Mouse (Mus musculus): ENCODE measurements around the gene Armh1. TPM values are rescaled to one million over a fixed set of nuclear protein-coding genes. Genes with fewer than 3 reads are reported as not detected.

Armh1 gene
- polyA plus RNA-seq, 1 experiment from 2014 or later: not detected

GRCm38 (mm10) chr4:117220741-117221515 is 31.0 kb downstream of the Armh1 start:
- Histone ChIP-seq H3K4me3 (ENCODE audit: low read depth, low read length) (no peak overlapping the region), H3K27ac (ENCODE audit: low read depth, low read length) (no peak overlapping the region), H3K4me2 (replicated peaks; ENCODE audit: low read depth, low read length) (no peak overlapping the region), H3K9ac (ENCODE audit: low read depth, low read length) (no peak overlapping the region), H3K36me3 (ENCODE audit: control insufficient read depth, insufficient read depth, low read length) (no peaks in the 10 kb centered on the region), H3K4me1 (replicated peaks; ENCODE audit: control insufficient read depth, insufficient read depth, low read length) (no peaks in the 10 kb centered on the region), H3K27me3 (ENCODE audit: control insufficient read depth, insufficient read depth, low read length) (no peaks in the 10 kb centered on the region), H3K9me3 (ENCODE audit: control insufficient read depth, low read length) (no peaks in the 10 kb centered on the region)
- DNase-seq (ENCODE audit: low spot score) (no peak), ATAC-seq (ENCODE audit: low FRiP score) (no peak)
- WGBS: 88% methylated on average over 9 of the region's 9 CpGs

- Histone ChIP-seq H3K36me3 (ENCODE audit: control insufficient read depth, insufficient read depth, low read length) (no peaks in the 10 kb centered on the region), H3K9me3 (ENCODE audit: control insufficient read depth, low read length) (no peaks in the 10 kb centered on the region), H3K9ac (ENCODE audit: low read depth, low read length) (no peak overlapping the region), H3K4me1 (replicated peaks; ENCODE audit: control insufficient read depth, insufficient read depth, low read length) (no peaks in the 10 kb centered on the region), H3K4me3 (ENCODE audit: low read depth, low read length) (no peak overlapping the region), H3K4me2 (replicated peaks; ENCODE audit: low read depth, low read length) (no peak overlapping the region), H3K27me3 (ENCODE audit: control insufficient read depth, insufficient read depth, low read length) (no peaks in the 10 kb centered on the region), H3K27ac (ENCODE audit: low read depth, low read length) (no peak overlapping the region)
- ATAC-seq (ENCODE audit: low FRiP score) (no peak), DNase-seq (ENCODE audit: low spot score) (peak; percentile 79)
- WGBS: 44% methylated on average over 10 of the region's 10 CpGs
Observed at GRCm38 (mm10) chr4:117218517-117219219, 33.3 kb downstream of the Armh1 start.

- no peaks in the 10 kb centered on the region for H3K9me3 ChIP-seq (ENCODE audit: control insufficient read depth, low read length)
- H3K27me3 ChIP-seq (ENCODE audit: control insufficient read depth, insufficient read depth, low read length): no peaks in the 10 kb centered on the region
- no peak overlapping the region for H3K9ac ChIP-seq (ENCODE audit: low read depth, low read length)
- no peak overlapping the region for H3K27ac ChIP-seq (ENCODE audit: low read depth, low read length)
- DNase-seq (ENCODE audit: low spot score): no peak
- H3K4me2 ChIP-seq (replicated peaks; ENCODE audit: low read depth, low read length): no peak overlapping the region
- 82% methylated on average over 5 of the region's 5 CpGs for WGBS
- H3K36me3 ChIP-seq (ENCODE audit: control insufficient read depth, insufficient read depth, low read length): no peaks in the 10 kb centered on the region
- no peaks in the 10 kb centered on the region for H3K4me1 ChIP-seq (replicated peaks; ENCODE audit: control insufficient read depth, insufficient read depth, low read length)
- no peak overlapping the region for H3K4me3 ChIP-seq (ENCODE audit: low read depth, low read length)
- ATAC-seq (ENCODE audit: low FRiP score): no peak
Observed at GRCm38 (mm10) chr4:117217029-117217428, 34.9 kb downstream of the Armh1 start.

- Histone ChIP-seq H3K4me2 (replicated peaks; ENCODE audit: low read depth, low read length) (no peak overlapping the region), H3K4me1 (replicated peaks; ENCODE audit: control insufficient read depth, insufficient read depth, low read length) (no peaks in the 10 kb centered on the region), H3K9ac (ENCODE audit: low read depth, low read length) (no peak overlapping the region), H3K27me3 (ENCODE audit: control insufficient read depth, insufficient read depth, low read length) (no peaks in the 10 kb centered on the region), H3K27ac (ENCODE audit: low read depth, low read length) (no peak overlapping the region), H3K4me3 (ENCODE audit: low read depth, low read length) (no peak overlapping the region), H3K9me3 (ENCODE audit: control insufficient read depth, low read length) (no peaks in the 10 kb centered on the region), H3K36me3 (ENCODE audit: control insufficient read depth, insufficient read depth, low read length) (no peaks in the 10 kb centered on the region)
- 89% methylated on average over 6 of the region's 6 CpGs for WGBS
- DNase-seq (ENCODE audit: low spot score) (no peak), ATAC-seq (ENCODE audit: low FRiP score) (no peak)
Observed at GRCm38 (mm10) chr4:117214250-117214649, 37.7 kb downstream of the Armh1 start.

GRCm38 (mm10) chr4:117210147-117211074 is 41.5 kb downstream of the Armh1 start:
- DNase-seq (ENCODE audit: low spot score) (peak; percentile 90), ATAC-seq (ENCODE audit: low FRiP score) (peak; percentile 71; the same call in 1 of the 2 replicates)
- Histone ChIP-seq H3K4me2 (replicated peaks; ENCODE audit: low read depth, low read length) (no peak overlapping the region), H3K9me3 (ENCODE audit: control insufficient read depth, low read length) (no peaks in the 10 kb centered on the region), H3K9ac (ENCODE audit: low read depth, low read length) (no peak overlapping the region), H3K27ac (ENCODE audit: low read depth, low read length) (0 out of 2 replicates have a peak overlapping the region, but pooled peaks have one; percentile 17), H3K4me1 (replicated peaks; ENCODE audit: control insufficient read depth, insufficient read depth, low read length) (no peaks in the 10 kb centered on the region), H3K36me3 (ENCODE audit: control insufficient read depth, insufficient read depth, low read length) (no peaks in the 10 kb centered on the region), H3K27me3 (ENCODE audit: control insufficient read depth, insufficient read depth, low read length) (no peaks in the 10 kb centered on the region), H3K4me3 (ENCODE audit: low read depth, low read length) (no peak overlapping the region)
- WGBS: 2% methylated on average over 20 of the region's 20 CpGs

- no peaks in the 10 kb centered on the region for H3K4me1 ChIP-seq (replicated peaks; ENCODE audit: control insufficient read depth, insufficient read depth, low read length)
Observed at GRCm38 (mm10) chr4:117209592-117209991, 42.3 kb downstream of the Armh1 start.

GRCm38 (mm10) chr4:117202992-117203354 is 49.0 kb downstream of the Armh1 start:
- WGBS: 59% methylated on average over 4 of the region's 4 CpGs
- Histone ChIP-seq H3K9me3 (ENCODE audit: control insufficient read depth, low read length) (no peaks in the 10 kb centered on the region), H3K4me2 (replicated peaks; ENCODE audit: low read depth, low read length) (no peak overlapping the region), H3K4me1 (replicated peaks; ENCODE audit: control insufficient read depth, insufficient read depth, low read length) (no peaks in the 10 kb centered on the region), H3K36me3 (ENCODE audit: control insufficient read depth, insufficient read depth, low read length) (no peaks in the 10 kb centered on the region), H3K27ac (ENCODE audit: low read depth, low read length) (no peak overlapping the region), H3K4me3 (ENCODE audit: low read depth, low read length) (no peak overlapping the region), H3K27me3 (ENCODE audit: control insufficient read depth, insufficient read depth, low read length) (no peaks in the 10 kb centered on the region), H3K9ac (ENCODE audit: low read depth, low read length) (no peak overlapping the region)
- DNase-seq (ENCODE audit: low spot score) (no peak), ATAC-seq (ENCODE audit: low FRiP score) (no peak)

More at GRCm38 (mm10) chr4:117209592-117209991, 42.3 kb downstream of the Armh1 start:
- ATAC-seq (ENCODE audit: low FRiP score) (no peak), DNase-seq (ENCODE audit: low spot score) (no peak)
- H3K9ac ChIP-seq (ENCODE audit: low read depth, low read length): no peak overlapping the region
- H3K36me3 ChIP-seq (ENCODE audit: control insufficient read depth, insufficient read depth, low read length): no peaks in the 10 kb centered on the region
- no peaks in the 10 kb centered on the region for H3K27me3 ChIP-seq (ENCODE audit: control insufficient read depth, insufficient read depth, low read length)
- H3K4me2 ChIP-seq (replicated peaks; ENCODE audit: low read depth, low read length): no peak overlapping the region
- no peaks in the 10 kb centered on the region for H3K9me3 ChIP-seq (ENCODE audit: control insufficient read depth, low read length)
- 89% methylated on average over 6 of the region's 6 CpGs for WGBS
- no peak overlapping the region for H3K27ac ChIP-seq (ENCODE audit: low read depth, low read length)
- H3K4me3 ChIP-seq (ENCODE audit: low read depth, low read length): no peak overlapping the region

Measured in hindbrain, embryonic 11.5 days (tissue).